9 mouse cellular contexts compared by ENCODE assay signal in genomic region chr15:99028874-99029458, GRCm38 (mm10). TPM values are rescaled to one million over a fixed set of nuclear protein-coding genes. Genes with fewer than 3 reads are reported as not detected.
DNase-seq lines count a peak whose midpoint lies in the region; ATAC-seq and TF ChIP-seq lines count a peak whose summit lies in the region.
"Had no signal": no experiment of that assay in that cellular context is flagged by ENCODE, and none has a peak within 500 bp of the region (broad histone marks: within the 10 kb centered on the region; RNA-seq: fewer than 3 reads in every experiment).

No protein-coding gene starts in this region.

- H3K4me3 ChIP-seq in MEL (ENCODE audit: control insufficient read depth in 1 of 2, insufficient read depth in 1 of 2, low read depth in 2 of 2, low read length in 2 of 2): peak overlapping the region; percentile 76 to 90
- 0 out of 2 replicates have a peak overlapping the region, but pooled peaks have one; percentile 32 for H3K4me3 ChIP-seq in forebrain, postnatal 0 days (ENCODE audit: low read depth, low read length)
- H3K4me3 ChIP-seq in macrophage (ENCODE audit: inconsistent target): peak overlapping the region; percentile 98

- ATAC-seq in forebrain, postnatal 0 days: no peak

- H3K4me2 ChIP-seq in forebrain, postnatal 0 days (ENCODE audit: low read depth): peak overlapping the region; percentile 57

- no peaks in the 10 kb centered on the region for H3K27me3 ChIP-seq in MEL (ENCODE audit: control insufficient read depth in 1 of 2, insufficient read depth in 2 of 2, low read length in 2 of 2)
- H3K27me3 ChIP-seq in forebrain, postnatal 0 days (ENCODE audit: insufficient read depth, low read length): no peaks in the 10 kb centered on the region; the same call in 1 of the 2 replicates
- H3K27me3 ChIP-seq: Patski had no signal

- H3K27ac ChIP-seq in MEL (ENCODE audit: control insufficient read depth, low read depth, low read length) (peak overlapping the region; percentile 79), macrophage (peak overlapping the region; percentile 98)
- H3K27ac ChIP-seq in forebrain, postnatal 0 days (ENCODE audit: low read depth, low read length): no peak overlapping the region

- WGBS in forebrain, postnatal 0 days: 8% methylated on average over 10 of the region's 10 CpGs
- 3% methylated on average over 8 of the region's 10 CpGs for WGBS in macrophage (ENCODE audit: missing documents)

- H3K4me1 ChIP-seq in MEL (ENCODE audit: control insufficient read depth in 1 of 2, insufficient read depth in 2 of 2, low read length in 2 of 2): peaks cover 8 to 20% of the 10 kb centered on the region in 2 experiments
- no peaks in the 10 kb centered on the region for H3K4me1 ChIP-seq in forebrain, postnatal 0 days (ENCODE audit: insufficient read depth)

- no peak for TF ChIP-seq RAD21 in MEL (IDR thresholded peaks at IDR 0.05; ENCODE audit: low read depth, low read length)

- peak in 1 of 2 experiments; percentile 26; a peak in 1 of 4 replicates for TF ChIP-seq POLR2A in MEL (IDR thresholded peaks at IDR 0.05; ENCODE audit: control insufficient read depth in 1 of 2, insufficient read depth in 1 of 2, low read depth in 1 of 2, low read length in 2 of 2, poor library complexity in 1 of 2)

- no peak for TF ChIP-seq CTCF in MEL (IDR thresholded peaks at IDR 0.05 in 2 of 3, conservative IDR thresholded peaks at IDR 0.05 in 1 of 3; ENCODE audit: control insufficient read depth in 1 of 3, insufficient read depth in 1 of 3, low read depth in 2 of 3, low read length in 3 of 3, poor library complexity in 1 of 3, severe bottlenecking in 1 of 3)
- TF ChIP-seq CTCF in forebrain, postnatal 0 days (IDR thresholded peaks at IDR 0.05; ENCODE audit: low read depth): no peak

- DNase-seq in heart, adult 11 months: peak; percentile 86
- DNase-seq in heart, postnatal 10 days: no peak
- peak; percentile 82 for DNase-seq in MEL (ENCODE audit: low read depth, low spot score)
- no peak for DNase-seq in forebrain, postnatal 0 days
- no peak for DNase-seq in left cerebral cortex, postnatal 36 days (ENCODE audit: low spot score in 2 of 2)
- DNase-seq in urinary bladder, postnatal 10 days (ENCODE audit: low spot score): no peak
- no peak for DNase-seq in ovary, postnatal 10 days (ENCODE audit: low spot score)

- intact Hi-C loops in heart, postnatal 10 days (cut with DNase I): no loop called here
- intact Hi-C loops in left cerebral cortex, postnatal 36 days (cut with DNase I): no loop called here

- no peaks in the 10 kb centered on the region for H3K9me3 ChIP-seq in MEL (replicated peaks; ENCODE audit: insufficient read depth, low read length)
- H3K9me3 ChIP-seq in forebrain, postnatal 0 days (ENCODE audit: low read length): no peaks in the 10 kb centered on the region

- H3K9ac ChIP-seq in MEL (ENCODE audit: control insufficient read depth, low read depth, low read length, poor library complexity, severe bottlenecking): peak overlapping the region; percentile 61
- H3K9ac ChIP-seq in forebrain, postnatal 0 days: no peak overlapping the region

- H3K36me3 ChIP-seq in MEL (ENCODE audit: control insufficient read depth in 1 of 2, insufficient read depth in 2 of 2, low read length in 2 of 2) (peaks cover 0 to 24% of the 10 kb centered on the region in 2 experiments; a peak in 2 of 4 replicates), macrophage (ENCODE audit: inconsistent target) (no peaks in the 10 kb centered on the region)
- no peaks in the 10 kb centered on the region for H3K36me3 ChIP-seq in forebrain, postnatal 0 days (ENCODE audit: insufficient read depth)

- peak; percentile 11 to 60; a peak in 3 of 4 replicates for TF ChIP-seq EP300 in MEL (IDR thresholded peaks at IDR 0.05; ENCODE audit: low read depth in 1 of 2, low read length in 2 of 2)

- H3K79me2 ChIP-seq in MEL (ENCODE audit: control insufficient read depth, insufficient read depth, low read length, poor library complexity): peaks cover 33% of the 10 kb centered on the region
- peaks cover 35% of the 10 kb centered on the region for H3K79me2 ChIP-seq in macrophage (ENCODE audit: inconsistent target)

TF ChIP-seq in MEL, 35 proteins besides CTCF, POLR2A, EP300 and RAD21 (continues in another document):
- TF ChIP-seq ZMIZ1 (IDR thresholded peaks at IDR 0.05; ENCODE audit: low read depth, low read length) (peak; percentile 65; the same call in 1 of the 2 replicates), SIN3A (IDR thresholded peaks at IDR 0.05; ENCODE audit: low read length) (peak; percentile 78), USF1 (IDR thresholded peaks at IDR 0.05; ENCODE audit: low read depth, low read length) (no peak), RCOR1 (IDR thresholded peaks at IDR 0.05; ENCODE audit: low read depth, low read length) (peak; percentile 35; the same call in 1 of the 2 replicates), KAT2A (conservative IDR thresholded peaks at IDR 0.05; ENCODE audit: low read depth, low read length) (0 out of 2 replicates have a peak, but pooled peaks have one; percentile 31), CHD1 (IDR thresholded peaks at IDR 0.05; ENCODE audit: low read depth, low read length) (peak; percentile 42; the same call in 1 of the 2 replicates), MYB (IDR thresholded peaks at IDR 0.05; ENCODE audit: low read depth, low read length) (no peak), MAZ (IDR thresholded peaks at IDR 0.05; ENCODE audit: low read depth, low read length) (0 out of 2 replicates have a peak, but pooled peaks have one; percentile 6), NELFE (IDR thresholded peaks at IDR 0.05; ENCODE audit: low read depth, low read length) (peak; percentile 52; the same call in 1 of the 2 replicates), TBP (IDR thresholded peaks at IDR 0.05; ENCODE audit: low read depth, low read length) (peak; percentile 76; the same call in 1 of the 2 replicates), MYC (IDR thresholded peaks at IDR 0.05; ENCODE audit: low read depth, low read length) (no peak), ETS1 (IDR thresholded peaks at IDR 0.05; ENCODE audit: low read depth, low read length) (peak; percentile 71), E2F4 (IDR thresholded peaks at IDR 0.05; ENCODE audit: borderline replicate concordance, low read depth, low read length) (no peak)

RNA-seq across cellular contexts. Expression of gene Tuba1c, which starts 0.7 kb away (rescaled TPM):
- total RNA-seq in heart, postnatal 10 days (2021): 10 to 100 TPM; 80.7 to 99.8 TPM
- total RNA-seq in MEL (2012; rRNA removed): 163 and 201 TPM in 2 replicates
- polyA plus RNA-seq in MEL (2012; ENCODE audit: insufficient read depth in 1 of 2, insufficient read length in 2 of 2, low read depth in 1 of 2, low replicate concordance in 2 of 2, missing spikeins in 1 of 2) (100 to 1,000 TPM in 1 of 2 experiments, not detected in 1; 129 TPM), macrophage (2018) (112 to 385 TPM (median 315 TPM) in 3 replicates)
- 22.1 and 24.9 TPM in 2 replicates for total RNA-seq in forebrain, postnatal 0 days (2014; rRNA removed)
- polyA plus RNA-seq in forebrain, postnatal 0 days (2015; fragmentation: Nextera tagmentation; extraction: Ambion mirVana): 16.4 and 18.8 TPM in 2 replicates
- 100 to 1,000 TPM in 10 of 26 experiments, 10 to 100 TPM in 16; 29.8 to 187 (median 71.5) TPM for total RNA-seq in macrophage (2018; cell fraction: chromatin; rRNA removed)
- total RNA-seq in macrophage (2018; cell fraction: cytosol; rRNA removed): 100 to 1,000 TPM; 160 to 470 (median 218) TPM
- 100 to 1,000 TPM in 18 of 26 experiments, 10 to 100 TPM in 8; 64.8 to 241 (median 115) TPM for total RNA-seq in macrophage (2018; cell fraction: nucleus; rRNA removed)
- 10 to 100 TPM; 60.3 to 78.5 TPM for total RNA-seq in left cerebral cortex, postnatal 36 days (2021)

RNA-seq across cellular contexts. Expression of gene Prph, which starts 26.0 kb away (rescaled TPM):
- under 1 TPM; 0.27 to 0.53 TPM for total RNA-seq in heart, postnatal 10 days (2021)
- not detected in 2 replicates for total RNA-seq in MEL (2012; rRNA removed)
- polyA plus RNA-seq in MEL (2012; ENCODE audit: insufficient read depth in 1 of 2, insufficient read length in 2 of 2, low read depth in 1 of 2, low replicate concordance in 2 of 2, missing spikeins in 1 of 2) (not detected), macrophage (2018) (0.07 TPM in 1 of 3 replicates, not detected in the others)
- 1.7 and 2.3 TPM in 2 replicates for total RNA-seq in forebrain, postnatal 0 days (2014; rRNA removed)
- polyA plus RNA-seq in forebrain, postnatal 0 days (2015; fragmentation: Nextera tagmentation; extraction: Ambion mirVana): 2.3 and 2.4 TPM in 2 replicates
- not detected for total RNA-seq in macrophage (2018; cell fraction: chromatin; rRNA removed)
- under 1 TPM in 3 of 26 experiments, not detected in 23; 0.07 to 0.45 (median 0.10) TPM for total RNA-seq in macrophage (2018; cell fraction: cytosol; rRNA removed)
- 1 to 10 TPM in 1 of 26 experiments, not detected in 25; 2.5 TPM for total RNA-seq in macrophage (2018; cell fraction: nucleus; rRNA removed)
- total RNA-seq in left cerebral cortex, postnatal 36 days (2021): 1 to 10 TPM in 1 of 2 experiments, under 1 TPM in 1; 0.97 to 1.8 TPM

RNA-seq across cellular contexts. Expression of gene Troap, which starts 45.4 kb away (rescaled TPM):
- 1 to 10 TPM; 6.5 to 6.7 TPM for total RNA-seq in heart, postnatal 10 days (2021)
- total RNA-seq in MEL (2012; rRNA removed): 24.3 and 25.8 TPM in 2 replicates
- polyA plus RNA-seq in MEL (2012; ENCODE audit: insufficient read depth in 1 of 2, insufficient read length in 2 of 2, low read depth in 1 of 2, low replicate concordance in 2 of 2, missing spikeins in 1 of 2) (10 to 100 TPM in 1 of 2 experiments, not detected in 1; 70.2 TPM), macrophage (2018) (2.4 to 2.6 TPM in 2 of 3 replicates, not detected in the other)
- total RNA-seq in forebrain, postnatal 0 days (2014; rRNA removed): 1.5 and 3.9 TPM in 2 replicates
- polyA plus RNA-seq in forebrain, postnatal 0 days (2015; fragmentation: Nextera tagmentation; extraction: Ambion mirVana): 2.7 and 3.1 TPM in 2 replicates
- 10 to 100 TPM in 3 of 26 experiments, 1 to 10 TPM in 22, under 1 TPM in 1; 1.00 to 24.6 (median 3.1) TPM for total RNA-seq in macrophage (2018; cell fraction: chromatin; rRNA removed)
- 1 to 10 TPM in 7 of 26 experiments, under 1 TPM in 18, not detected in 1; 0.08 to 2.0 (median 0.55) TPM for total RNA-seq in macrophage (2018; cell fraction: cytosol; rRNA removed)
- total RNA-seq in macrophage (2018; cell fraction: nucleus; rRNA removed): 10 to 100 TPM in 1 of 26 experiments, 1 to 10 TPM in 18, under 1 TPM in 5, not detected in 2; 0.35 to 12.5 (median 1.5) TPM
- under 1 TPM in 1 of 2 experiments, not detected in 1; 0.32 TPM for total RNA-seq in left cerebral cortex, postnatal 36 days (2021)

RNA-seq across cellular contexts. Expression of gene C1ql4, which starts 58.7 kb away (rescaled TPM):
- total RNA-seq in heart, postnatal 10 days (2021): not detected
- total RNA-seq in MEL (2012; rRNA removed): 0.15 TPM in 1 of 2 replicates, not detected in the other
- under 1 TPM in 1 of 2 experiments, not detected in 1; 0.08 TPM for polyA plus RNA-seq in MEL (2012; ENCODE audit: insufficient read depth in 1 of 2, insufficient read length in 2 of 2, low read depth in 1 of 2, low replicate concordance in 2 of 2, missing spikeins in 1 of 2)
- 0.23 and 0.48 TPM in 2 replicates for total RNA-seq in forebrain, postnatal 0 days (2014; rRNA removed)
- polyA plus RNA-seq in forebrain, postnatal 0 days (2015; fragmentation: Nextera tagmentation; extraction: Ambion mirVana): 0.40 TPM in 1 of 2 replicates, not detected in the other
- not detected for total RNA-seq in macrophage (2018; cell fraction: chromatin; rRNA removed)
- total RNA-seq in macrophage (2018; cell fraction: cytosol; rRNA removed): not detected
- not detected for total RNA-seq in macrophage (2018; cell fraction: nucleus; rRNA removed)
- not detected in 3 replicates for polyA plus RNA-seq in macrophage (2018)
- total RNA-seq in left cerebral cortex, postnatal 36 days (2021): not detected

Comparison
In these comparisons a context has a peak if more than half of its experiments do, and no peak if none do; other contexts are left out.
1. DNase-seq: peak in heart, adult 11 months (single experiment) and MEL (single experiment); none in heart, postnatal 10 days (0 of 2), forebrain, postnatal 0 days (single experiment), left cerebral cortex, postnatal 36 days (0 of 2), urinary bladder, postnatal 10 days (single experiment) and ovary, postnatal 10 days (single experiment).
2. H3K4me3 ChIP-seq: peak in every context shown above with its lines; median percentile 98 in macrophage; 83 in MEL; 32 in forebrain, postnatal 0 days.